Comparison of ENCODE assay signal across 8 mouse cellular contexts in the genomic region with DNA sequence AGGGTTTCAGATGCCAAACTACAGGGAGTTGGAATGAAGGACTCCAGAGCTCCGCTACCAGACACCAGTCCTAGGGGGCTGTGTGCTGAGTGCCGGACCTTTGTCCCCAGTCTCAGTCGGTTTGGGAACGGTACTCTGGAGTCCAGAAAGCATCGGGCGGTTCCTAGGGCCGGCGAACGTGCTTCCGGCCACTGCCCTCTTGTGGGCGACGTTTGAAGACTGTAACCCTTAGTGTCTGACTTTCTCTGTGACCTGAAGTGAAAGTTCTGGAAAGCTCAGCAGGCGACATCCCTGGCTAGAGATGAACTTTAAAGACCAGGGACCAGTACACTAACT. TPM values are rescaled to one million over a fixed set of nuclear protein-coding genes. Genes with fewer than 3 reads are reported as not detected.
DNase-seq lines count a peak whose midpoint lies in the region; ATAC-seq lines count a peak whose summit lies in the region.

No protein-coding gene starts in this region.

- peak; percentile 56 for DNase-seq in layer of hippocampus, adult 9-11 months
- DNase-seq in layer of hippocampus, postnatal 36 days: no peak
- peak; percentile 76 for DNase-seq in gastrocnemius, postnatal 25 days
- DNase-seq in intestine, embryonic 14.5 days (ENCODE audit: low spot score): no peak
- DNase-seq in right cerebral cortex, postnatal 14 days: no peak

- peak overlapping the region; percentile 70 for H3K4me3 ChIP-seq in brown adipose tissue, adult 24 weeks (ENCODE audit: insufficient read depth, low read depth, low read length)
- H3K4me3 ChIP-seq in intestine, embryonic 14.5 days (ENCODE audit: low read depth, low read length): peak overlapping the region; percentile 75
- H3K4me3 ChIP-seq in liver, embryonic 15.5 days (replicated peaks): peak overlapping the region; percentile 57
- H3K4me3 ChIP-seq in neural tube, embryonic 12.5 days: peak overlapping the region; percentile 82

- peak overlapping the region; percentile 74 for H3K9ac ChIP-seq in intestine, embryonic 14.5 days (ENCODE audit: low read length)
- H3K9ac ChIP-seq in liver, embryonic 15.5 days: no peak overlapping the region
- peak overlapping the region; percentile 88 for H3K9ac ChIP-seq in neural tube, embryonic 12.5 days

- H3K36me3 ChIP-seq in intestine, embryonic 14.5 days (ENCODE audit: control insufficient read depth, insufficient read depth, low read length): 0 out of 2 replicates have a peak, but pooled peaks cover 2% of the 10 kb centered on the region
- H3K36me3 ChIP-seq in liver, embryonic 15.5 days (replicated peaks): no peaks in the 10 kb centered on the region
- no peaks in the 10 kb centered on the region for H3K36me3 ChIP-seq in neural tube, embryonic 12.5 days

- H3K27me3 ChIP-seq in intestine, embryonic 14.5 days (replicated peaks; ENCODE audit: control insufficient read depth, insufficient read depth, low read length): no peaks in the 10 kb centered on the region
- peaks cover 58% of the 10 kb centered on the region for H3K27me3 ChIP-seq in liver, embryonic 15.5 days
- no peaks in the 10 kb centered on the region for H3K27me3 ChIP-seq in neural tube, embryonic 12.5 days (replicated peaks)

- peak; percentile 38 for ATAC-seq in intestine, embryonic 14.5 days (replicated peaks; ENCODE audit: low FRiP score, low TSS enrichment, low read depth)
- ATAC-seq in liver, embryonic 15.5 days (ENCODE audit: insufficient read depth): peak; percentile 49
- ATAC-seq in neural tube, embryonic 12.5 days (ENCODE audit: low FRiP score, low read depth): peak; percentile 13; the same call in 1 of the 2 replicates

- H3K27ac ChIP-seq in brown adipose tissue, adult 24 weeks (replicated peaks; ENCODE audit: low read depth, low read length): peak overlapping the region; percentile 87
- H3K27ac ChIP-seq in intestine, embryonic 14.5 days (ENCODE audit: low read depth): peak overlapping the region; percentile 97
- H3K27ac ChIP-seq in liver, embryonic 15.5 days (replicated peaks): peak overlapping the region; percentile 89
- H3K27ac ChIP-seq in neural tube, embryonic 12.5 days: peak overlapping the region; percentile 86; the same call in 1 of the 2 replicates

- under 1% methylated on average over 13 of the region's 13 CpGs for WGBS in intestine, embryonic 14.5 days
- WGBS in liver, embryonic 15.5 days (ENCODE audit: insufficient replicate concordance): 2% methylated on average over 13 of the region's 13 CpGs
- WGBS in neural tube, embryonic 12.5 days: 1% methylated on average over 13 of the region's 13 CpGs

- H3K9me3 ChIP-seq in intestine, embryonic 14.5 days (ENCODE audit: control insufficient read depth, low read length): peaks cover 5% of the 10 kb centered on the region; the same call in 1 of the 2 replicates
- no peaks in the 10 kb centered on the region for H3K9me3 ChIP-seq in liver, embryonic 15.5 days (replicated peaks)
- 0 out of 2 replicates have a peak, but pooled peaks cover 3% of the 10 kb centered on the region for H3K9me3 ChIP-seq in neural tube, embryonic 12.5 days

- H3K4me1 ChIP-seq in brown adipose tissue, adult 24 weeks (ENCODE audit: control insufficient read depth, insufficient read depth, insufficient read length, low read length): peaks cover 13% of the 10 kb centered on the region
- peaks cover 28% of the 10 kb centered on the region for H3K4me1 ChIP-seq in intestine, embryonic 14.5 days (replicated peaks; ENCODE audit: control insufficient read depth, insufficient read depth, low read length)
- H3K4me1 ChIP-seq in liver, embryonic 15.5 days (replicated peaks): peaks cover 20% of the 10 kb centered on the region
- H3K4me1 ChIP-seq in neural tube, embryonic 12.5 days: peaks cover 37% of the 10 kb centered on the region

- H3K4me2 ChIP-seq in intestine, embryonic 14.5 days (ENCODE audit: low read length): peak overlapping the region; percentile 64
- peak overlapping the region; percentile 72 for H3K4me2 ChIP-seq in liver, embryonic 15.5 days
- peak overlapping the region; percentile 76 for H3K4me2 ChIP-seq in neural tube, embryonic 12.5 days (replicated peaks)

RNA-seq across cellular contexts. Expression of gene Lrp1, which starts 1.1 kb away (rescaled TPM):
- 100 to 1,000 TPM; 268 to 307 TPM for total RNA-seq in layer of hippocampus, postnatal 36 days (2021)
- 43.8 and 47.2 TPM in 2 replicates for polyA plus RNA-seq in brown adipose tissue, adult 24 weeks (2012; ENCODE audit: insufficient read depth, insufficient read length, missing spikeins)
- total RNA-seq in gastrocnemius, postnatal 25 days (2021): 10 to 100 TPM; 58.1 to 64.3 TPM
- 92.1 and 96.6 TPM in 2 replicates for polyA plus RNA-seq in intestine, embryonic 14.5 days (2014; fragmentation: Nextera tagmentation; extraction: Ambion mirVana)
- 23.2 and 31.1 TPM in 2 replicates for polyA plus RNA-seq in liver, embryonic 15.5 days (2015; fragmentation: Nextera tagmentation; extraction: Ambion mirVana)
- 85.7 and 96.0 TPM in 2 replicates for polyA plus RNA-seq in neural tube, embryonic 12.5 days (2016; fragmentation: Nextera tagmentation; extraction: Ambion mirVana)

RNA-seq across cellular contexts. Expression of gene Stat6, which starts 20.8 kb away (rescaled TPM):
- 1 to 10 TPM; 5.1 to 6.2 TPM for total RNA-seq in layer of hippocampus, postnatal 36 days (2021)
- 24.7 and 28.8 TPM in 2 replicates for polyA plus RNA-seq in brown adipose tissue, adult 24 weeks (2012; ENCODE audit: insufficient read depth, insufficient read length, missing spikeins)
- 10 to 100 TPM; 16.5 to 21.8 TPM for total RNA-seq in gastrocnemius, postnatal 25 days (2021)
- 28.5 and 29.4 TPM in 2 replicates for polyA plus RNA-seq in intestine, embryonic 14.5 days (2014; fragmentation: Nextera tagmentation; extraction: Ambion mirVana)
- 14.3 and 15.6 TPM in 2 replicates for polyA plus RNA-seq in liver, embryonic 15.5 days (2015; fragmentation: Nextera tagmentation; extraction: Ambion mirVana)
- polyA plus RNA-seq in neural tube, embryonic 12.5 days (2016; fragmentation: Nextera tagmentation; extraction: Ambion mirVana): 7.2 and 7.5 TPM in 2 replicates

RNA-seq across cellular contexts. Expression of gene Nemp1, which starts 44.7 kb away (rescaled TPM):
- total RNA-seq in layer of hippocampus, postnatal 36 days (2021): 1 to 10 TPM; 5.1 to 6.7 TPM
- 1.0 and 2.5 TPM in 2 replicates for polyA plus RNA-seq in brown adipose tissue, adult 24 weeks (2012; ENCODE audit: insufficient read depth, insufficient read length, missing spikeins)
- 1 to 10 TPM; 1.7 to 2.5 TPM for total RNA-seq in gastrocnemius, postnatal 25 days (2021)
- 8.8 and 8.9 TPM in 2 replicates for polyA plus RNA-seq in intestine, embryonic 14.5 days (2014; fragmentation: Nextera tagmentation; extraction: Ambion mirVana)
- polyA plus RNA-seq in liver, embryonic 15.5 days (2015; fragmentation: Nextera tagmentation; extraction: Ambion mirVana): 5.3 and 5.7 TPM in 2 replicates
- 7.2 and 8.0 TPM in 2 replicates for polyA plus RNA-seq in neural tube, embryonic 12.5 days (2016; fragmentation: Nextera tagmentation; extraction: Ambion mirVana)

RNA-seq across cellular contexts. Expression of gene Nab2, which starts 46.3 kb away (rescaled TPM):
- total RNA-seq in layer of hippocampus, postnatal 36 days (2021): 10 to 100 TPM; 42.7 to 43.8 TPM
- 4.2 and 6.3 TPM in 2 replicates for polyA plus RNA-seq in brown adipose tissue, adult 24 weeks (2012; ENCODE audit: insufficient read depth, insufficient read length, missing spikeins)
- total RNA-seq in gastrocnemius, postnatal 25 days (2021): 1 to 10 TPM; 2.5 to 4.7 TPM
- 7.4 and 7.5 TPM in 2 replicates for polyA plus RNA-seq in intestine, embryonic 14.5 days (2014; fragmentation: Nextera tagmentation; extraction: Ambion mirVana)
- polyA plus RNA-seq in liver, embryonic 15.5 days (2015; fragmentation: Nextera tagmentation; extraction: Ambion mirVana): 2.9 and 3.5 TPM in 2 replicates
- polyA plus RNA-seq in neural tube, embryonic 12.5 days (2016; fragmentation: Nextera tagmentation; extraction: Ambion mirVana): 5.6 and 6.9 TPM in 2 replicates

Comparison
In these comparisons a context has a peak if more than half of its experiments do, and no peak if none do; other contexts are left out.
1. DNase-seq: peak in layer of hippocampus, adult 9-11 months (single experiment) and gastrocnemius, postnatal 25 days (single experiment); none in layer of hippocampus, postnatal 36 days (0 of 2), intestine, embryonic 14.5 days (single experiment) and right cerebral cortex, postnatal 14 days (single experiment).
2. Peak in every context shown above with its lines, with median percentiles within 50 percentile points of each other: H3K27ac ChIP-seq, H3K4me3 ChIP-seq, ATAC-seq and H3K4me2 ChIP-seq.